Mouse (Mus musculus): ENCODE data around the gene Rpl35. TPM values are rescaled to one million over a fixed set of nuclear protein-coding genes. Genes with fewer than 3 reads are reported as not detected.

Gene Rpl35
- 100 to 1,000 TPM; 332 to 637 TPM for polyA plus RNA-seq (2017; shearing (Covaris generic))

DNA sequence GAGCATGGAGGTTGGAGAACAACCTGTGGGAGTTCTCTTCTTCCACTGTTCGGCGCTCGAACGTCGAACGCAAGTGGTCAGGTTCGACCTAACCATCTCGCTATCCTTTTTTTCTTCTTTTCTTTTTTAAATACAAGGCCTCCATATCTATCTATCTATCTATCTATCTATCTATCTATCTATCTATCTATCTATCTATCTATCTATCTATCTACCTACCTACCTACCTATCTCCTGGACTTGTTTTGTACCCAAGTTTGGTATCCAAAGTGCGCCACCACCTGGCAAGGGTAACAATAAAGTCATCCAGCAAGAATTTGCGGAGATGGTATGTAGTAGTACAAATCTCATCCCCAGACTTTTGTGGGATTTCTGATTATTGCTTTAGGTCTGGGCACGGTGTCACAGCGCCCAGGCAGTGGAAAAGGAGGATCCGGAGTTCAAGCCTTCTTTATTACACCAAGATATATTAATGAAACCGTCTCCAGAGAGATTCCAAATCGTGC is at the start of gene Rpl35:
Gene Rpl35 (minus strand): TSS at position 51 of the 506 bp plus-strand sequence.

GRCm38 (mm10) chr2:39004880-39005435 is 466 bp downstream of the Rpl35 start, which contains the start of gene Arpc5l:
TSS of gene Arpc5l (plus strand) at chr2:39005348.

DNA sequence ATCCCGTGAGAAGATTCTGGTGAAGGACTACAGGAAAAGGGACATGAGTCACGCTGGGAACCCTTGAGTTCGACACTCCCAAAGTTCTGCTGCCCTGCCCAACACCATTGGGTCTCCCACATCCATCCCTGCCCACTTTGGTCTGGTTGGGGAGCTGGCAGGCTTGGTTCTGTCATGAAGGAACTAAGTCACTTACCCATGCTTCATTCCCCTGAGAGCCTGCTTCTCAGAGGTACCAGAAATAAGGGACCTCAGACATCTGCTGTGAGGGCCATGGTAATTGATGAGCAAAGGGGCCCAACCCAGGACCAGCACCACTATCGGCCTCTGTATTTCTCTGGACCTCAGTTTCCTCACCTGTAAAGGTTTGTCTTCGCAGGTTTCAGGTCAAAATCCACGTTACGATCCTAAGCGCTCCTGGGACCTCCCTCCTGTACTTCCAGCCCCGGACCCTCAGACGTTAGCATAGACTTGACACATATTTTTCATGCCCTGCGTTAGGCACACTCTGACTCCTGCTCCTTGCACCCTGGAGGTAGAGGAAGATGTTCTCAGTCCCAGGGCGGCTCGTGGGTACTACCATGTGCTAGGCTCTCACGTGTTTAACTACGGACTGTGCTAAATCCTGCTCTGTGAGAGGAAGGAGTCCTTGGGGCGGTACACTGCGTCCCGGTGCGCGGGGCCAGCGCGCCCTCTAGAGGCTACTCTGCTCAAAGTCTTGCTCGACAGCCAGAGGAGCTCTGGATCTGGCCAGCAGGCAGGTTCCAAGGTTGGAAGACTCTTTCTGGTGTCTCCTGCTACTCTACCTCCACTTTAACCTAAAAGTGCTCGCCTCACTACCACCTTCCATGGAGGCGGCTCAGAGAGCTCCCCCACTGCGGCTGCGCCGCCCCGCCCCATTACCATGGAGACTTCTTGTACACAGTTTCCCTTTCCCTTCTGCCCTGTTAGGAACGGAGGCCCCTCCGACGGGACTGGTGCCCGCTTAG is 7.7 kb downstream of the Rpl35 start, which contains the start of gene Wdr38:
Gene Wdr38 (plus strand): TSS at position 91 of the 989 bp plus-strand sequence.

Other genes starting within 250 kb of the Rpl35 start
- under 1 TPM; 0.76 to 0.83 TPM for gene Nr6a1, start 77.9 kb downstream of the Rpl35 start, polyA plus RNA-seq (2017; shearing (Covaris generic))
- gene Olfml2a, start 73.6 kb downstream of the Rpl35 start, polyA plus RNA-seq (2017; shearing (Covaris generic)): under 1 TPM in 1 of 2 experiments, not detected in 1; 0.10 TPM
- under 1 TPM; 0.69 to 0.81 TPM for gene Wdr38, start 8.1 kb downstream of the Rpl35 start, polyA plus RNA-seq (2017; shearing (Covaris generic))
- 100 to 1,000 TPM; 230 to 240 TPM for gene Arpc5l, start 276 bp downstream of the Rpl35 start, polyA plus RNA-seq (2017; shearing (Covaris generic))
- 10 to 100 TPM; 28.6 to 33.4 TPM for gene Golga1, start 59.9 kb upstream of the Rpl35 start, polyA plus RNA-seq (2017; shearing (Covaris generic))
- 10 to 100 TPM; 17.6 to 20.0 TPM for gene Scai, start 185.1 kb upstream of the Rpl35 start, polyA plus RNA-seq (2017; shearing (Covaris generic))
- 100 to 1,000 TPM; 114 to 116 TPM for gene Ppp6c, start 220.8 kb upstream of the Rpl35 start, polyA plus RNA-seq (2017; shearing (Covaris generic))

All from activated CD4-positive, CD25-positive, alpha-beta regulatory T cell (primary cell).